Mouse (Mus musculus) cerebellum, adult 11-12 months (tissue): ENCODE results near the gene Itgb1bp1.

Experiments
- DNase-seq: peaks from one replicate; pipeline ENCODE4 v3.0.0; 2022

The Itgb1bp1 gene

DNA sequence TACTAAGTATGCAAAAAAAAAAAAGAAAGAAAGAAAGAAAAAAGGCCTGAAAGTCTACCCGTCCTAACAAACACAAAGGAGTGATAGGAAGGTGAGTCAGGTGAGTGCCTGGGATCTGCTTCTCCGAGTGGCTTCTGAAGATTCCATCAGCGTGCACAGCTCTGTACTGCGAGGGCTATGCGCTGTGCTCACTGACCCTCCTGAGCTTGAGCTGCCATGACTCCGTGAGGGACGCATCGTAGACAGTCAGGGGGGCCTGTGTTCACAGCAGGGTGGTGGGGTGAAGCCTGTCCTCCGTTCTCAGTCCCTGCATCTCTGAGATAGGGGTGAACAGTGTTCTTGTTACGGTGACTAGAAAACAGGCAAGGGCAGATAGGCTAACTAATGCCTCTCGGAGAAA, 12.8 kb upstream of the Itgb1bp1 start:
- DNase-seq = no peak

DNA sequence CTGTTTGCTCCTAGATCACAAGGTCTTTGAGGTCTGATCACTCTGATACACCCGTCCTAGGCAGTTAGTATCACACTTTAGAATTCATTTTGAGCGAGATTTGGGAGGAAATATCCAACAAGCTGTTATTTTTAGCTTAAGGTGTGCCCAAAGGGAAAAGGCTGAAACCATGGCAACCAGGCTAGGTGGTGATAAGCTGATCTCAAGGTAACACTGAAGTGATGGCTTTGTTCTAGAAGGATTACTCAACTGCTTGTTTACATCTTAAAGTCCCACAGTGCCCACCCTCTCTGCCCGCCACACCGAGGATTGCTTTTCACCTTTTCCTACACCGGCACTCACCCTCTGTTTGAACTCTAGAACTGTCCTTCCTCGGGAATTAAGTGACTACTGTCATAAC, 3.6 kb upstream of the Itgb1bp1 start:
- DNase-seq = no peak

DNA sequence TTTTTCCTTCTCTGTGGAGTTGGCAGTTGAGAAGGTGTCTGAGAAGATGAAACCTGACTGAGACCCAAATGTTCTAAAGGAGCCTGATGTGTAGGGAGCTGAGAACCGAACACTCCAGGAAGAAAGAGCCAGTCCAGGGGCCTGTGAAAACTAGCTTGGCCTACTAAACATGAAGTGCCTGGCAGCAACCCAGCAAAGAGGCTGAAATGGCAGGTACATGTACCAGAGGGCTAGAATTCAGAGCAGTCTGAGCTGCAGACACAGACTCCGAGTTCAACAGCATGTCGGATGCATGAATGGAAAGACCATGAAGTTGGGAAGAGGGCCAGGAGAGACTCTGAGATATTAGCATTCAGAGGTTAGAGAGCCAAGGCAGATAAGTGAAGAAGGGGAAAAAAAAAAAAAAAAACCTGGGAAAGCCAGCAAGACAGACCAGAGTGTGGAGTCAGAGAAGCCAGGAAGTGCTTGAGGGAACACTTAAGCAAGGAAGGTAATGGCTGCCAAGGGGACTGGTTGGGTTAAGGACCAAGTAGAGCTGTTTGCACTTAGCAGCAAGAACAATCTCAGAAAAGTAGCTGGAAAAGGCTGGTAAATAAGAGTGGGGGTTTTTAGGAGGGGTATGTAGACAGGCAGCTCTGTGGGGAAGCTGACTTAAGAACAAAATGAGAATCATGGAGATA, 2.8 kb upstream of the Itgb1bp1 start:
- DNase-seq = no peak

DNA sequence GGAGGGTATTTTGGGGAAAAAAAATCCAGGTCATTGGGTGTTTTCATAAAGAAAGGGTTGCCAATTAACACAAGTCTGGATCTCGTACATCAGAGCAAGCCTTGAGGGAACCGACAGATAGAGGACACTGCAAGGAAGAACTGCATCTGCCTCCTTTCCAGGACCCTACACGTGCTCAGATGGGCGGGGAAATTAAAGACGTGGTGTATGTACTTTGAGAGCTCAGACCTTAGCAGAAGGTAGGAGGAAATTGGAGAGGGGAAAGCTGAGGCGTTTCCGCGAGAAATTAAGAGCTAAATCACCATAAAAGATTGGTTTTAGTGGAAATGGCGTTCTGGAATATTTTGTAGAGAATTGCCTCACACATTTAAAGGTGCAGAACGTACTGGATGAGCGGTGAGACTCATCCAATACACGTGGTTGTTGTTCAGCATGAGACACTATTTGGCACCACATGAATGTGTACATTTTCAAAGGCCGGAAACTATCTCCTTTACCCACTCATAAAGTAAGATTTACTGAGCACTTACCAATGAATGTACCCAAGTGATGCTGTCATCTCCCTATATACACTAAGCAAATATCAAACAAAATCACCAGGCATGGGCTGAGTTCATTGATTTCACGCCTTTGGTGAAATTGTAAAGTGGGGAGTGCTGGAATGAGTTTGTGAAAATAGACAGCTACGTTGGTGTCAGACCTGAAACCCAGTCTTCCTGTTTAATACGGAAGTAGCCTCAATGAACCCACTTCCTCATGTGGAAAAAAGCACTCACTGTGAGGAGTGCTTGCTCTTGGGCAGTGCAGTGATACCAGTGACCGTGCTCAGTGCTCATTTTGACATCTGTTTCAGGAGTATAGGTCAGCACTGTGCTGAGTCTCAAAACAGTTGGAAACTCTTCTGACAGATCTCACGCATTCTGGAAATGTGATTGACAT, 897 bp upstream of the Itgb1bp1 start:
- DNase-seq = peak; percentile 55

DNA sequence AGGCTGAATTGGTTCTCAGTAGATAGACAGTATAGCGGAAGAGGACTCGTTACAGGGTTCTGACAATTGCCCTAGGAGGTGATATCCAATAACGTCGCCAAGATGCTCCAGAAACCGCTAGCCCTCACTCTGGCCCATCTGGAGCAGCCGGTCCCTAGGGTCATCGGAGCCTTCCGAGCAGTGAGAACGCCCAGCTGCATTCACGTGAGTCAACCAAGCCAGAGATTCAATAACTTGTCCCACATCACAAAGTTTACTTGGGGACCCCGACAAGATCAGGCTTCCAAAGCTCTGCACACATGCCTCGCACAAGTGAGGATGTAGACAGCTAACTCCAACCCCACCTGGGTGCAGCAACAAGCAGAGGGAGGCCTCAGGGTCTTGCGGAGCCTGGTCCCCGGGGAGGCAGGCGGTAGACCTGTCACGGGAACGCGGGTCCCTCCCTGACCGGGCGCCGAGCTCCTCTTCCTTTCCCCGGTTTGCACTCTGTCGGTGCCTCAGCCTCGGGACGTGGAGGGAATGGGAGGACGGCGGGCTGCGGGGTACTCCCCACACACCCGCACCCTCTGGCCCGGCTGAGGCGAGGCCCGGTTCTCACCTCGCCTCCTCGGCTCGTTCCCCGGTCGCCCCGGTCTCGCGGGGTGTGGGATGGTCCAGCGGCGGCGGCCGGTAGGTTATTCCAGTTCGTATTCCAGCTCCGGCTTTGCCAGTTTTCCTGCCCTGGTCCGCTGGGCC, 409 bp downstream of the Itgb1bp1 start:
- DNase-seq = no peak

DNA sequence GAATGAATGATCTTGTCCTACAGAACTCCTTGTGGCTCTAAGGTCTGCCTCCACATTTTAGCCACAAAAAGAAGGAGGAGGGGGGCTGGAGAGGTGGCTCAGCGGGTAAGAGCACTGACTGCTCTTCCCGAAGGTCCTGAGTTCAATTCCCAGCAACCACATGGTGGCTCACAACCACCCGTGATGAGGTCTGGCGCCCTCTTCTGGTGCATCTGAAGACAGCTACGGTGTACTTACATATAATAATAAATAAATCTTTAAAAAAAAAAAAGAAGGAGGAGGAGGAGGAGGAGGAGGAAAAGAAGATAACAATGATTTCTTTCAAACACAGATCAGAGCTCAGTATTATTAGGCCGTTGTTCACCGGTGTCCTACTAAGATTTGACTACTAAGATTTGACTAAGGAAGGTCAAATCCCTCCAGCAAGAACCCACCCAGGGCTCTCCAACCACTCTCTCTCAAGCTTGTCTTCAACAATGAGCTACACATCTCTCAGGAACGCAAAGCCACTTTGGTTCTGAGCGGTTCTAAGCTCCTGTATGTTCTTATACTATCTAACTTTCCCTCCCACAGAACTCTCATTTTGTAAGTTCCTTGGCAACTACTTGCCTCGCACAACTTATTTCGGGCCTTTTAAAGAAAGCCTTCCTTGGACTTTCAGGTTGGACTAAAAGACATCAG, 1.2 kb downstream of the Itgb1bp1 start, which contains the start of gene Cpsf3:
Cpsf3 (plus strand) TSS at position 631 of the 681 bp plus-strand sequence.
- no peak for DNase-seq

DNA sequence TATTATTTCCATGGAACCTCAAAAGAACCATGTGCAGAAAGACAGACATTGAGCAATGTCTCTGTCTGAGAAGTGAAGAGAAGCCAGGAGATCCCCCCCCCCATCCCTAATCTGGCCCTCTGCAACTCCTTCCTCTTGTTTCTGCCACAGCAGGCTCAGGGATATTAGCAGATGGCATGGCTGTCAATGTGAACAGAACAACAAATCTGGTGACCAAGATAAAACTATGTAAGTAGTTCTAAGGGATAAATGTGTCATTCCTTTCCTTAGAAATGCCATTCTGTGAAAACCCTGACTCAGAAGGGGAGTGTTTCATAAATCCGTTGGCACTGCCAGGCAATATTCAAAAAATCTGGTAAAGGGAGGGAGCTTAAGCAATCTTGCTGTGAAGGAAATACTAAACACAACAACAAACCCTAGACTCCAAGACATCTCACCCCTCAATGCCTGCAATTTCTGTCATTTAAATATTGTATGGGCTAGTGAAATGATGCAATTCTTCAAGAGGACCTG, 8.7 kb downstream of the Itgb1bp1 start:
- DNase-seq = no peak

DNA sequence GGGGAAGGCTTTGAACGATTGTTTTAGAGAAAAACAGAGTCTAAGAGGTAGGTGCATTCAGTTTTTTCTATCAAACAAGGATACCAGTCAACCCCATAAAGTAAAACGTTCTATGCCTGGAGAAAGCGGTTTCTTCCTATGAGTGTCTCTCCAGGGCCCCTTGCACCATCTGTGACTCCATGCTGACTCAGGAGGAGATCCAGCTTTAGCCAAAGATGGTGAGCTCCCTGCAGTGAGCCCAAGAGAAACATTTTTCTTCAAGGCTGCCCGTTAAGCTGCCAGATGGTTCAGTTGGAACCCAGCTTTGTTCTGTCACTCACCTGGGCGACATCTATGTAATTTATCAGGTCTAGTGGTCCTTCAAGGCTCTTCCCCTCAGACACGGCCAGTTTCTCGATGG, 11.6 kb downstream of the Itgb1bp1 start:
- DNase-seq = peak; percentile 83

DNA sequence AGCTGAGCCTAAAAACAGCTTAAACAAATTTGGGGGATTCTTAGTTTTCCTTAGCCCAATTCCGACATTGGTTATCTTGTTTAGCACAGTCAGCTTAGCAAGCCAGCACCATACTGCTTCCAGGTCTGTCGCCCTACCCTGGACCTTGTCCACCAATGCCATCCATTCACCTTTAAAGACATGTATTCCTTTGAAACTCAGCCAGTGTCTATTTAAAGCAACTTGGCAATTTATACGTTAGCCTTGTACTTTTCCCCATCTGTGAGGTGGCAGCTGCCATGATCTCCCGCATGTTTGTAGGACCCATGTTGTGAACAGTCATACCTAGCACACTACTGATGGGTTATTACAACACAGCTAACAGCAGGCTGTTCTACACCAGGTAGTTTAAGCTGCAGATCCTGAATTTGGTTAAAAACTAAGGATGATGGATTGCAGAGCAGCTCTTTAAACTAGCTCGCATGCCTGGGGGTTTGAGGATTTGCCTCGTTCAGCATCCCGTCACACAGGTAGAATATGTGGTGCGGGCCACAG, 17.9 kb downstream of the Itgb1bp1 start:
- peak; percentile 67 for DNase-seq

DNA sequence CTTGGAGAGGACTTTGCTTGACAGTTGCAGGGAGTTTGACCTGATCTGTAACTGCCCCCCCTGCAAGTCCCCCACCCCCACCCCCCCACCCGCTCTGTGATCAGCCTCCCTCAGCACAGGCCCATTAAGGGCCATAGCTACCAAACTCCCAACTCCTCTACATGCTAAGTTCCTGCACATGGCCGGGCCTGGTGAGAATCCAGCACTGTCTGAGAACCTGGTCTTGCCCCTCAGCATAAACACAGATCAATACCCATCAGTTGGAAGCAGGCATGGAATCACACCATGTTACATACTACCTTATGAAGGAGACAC, 19.3 kb downstream of the Itgb1bp1 start:
- no peak for DNase-seq

DNA sequence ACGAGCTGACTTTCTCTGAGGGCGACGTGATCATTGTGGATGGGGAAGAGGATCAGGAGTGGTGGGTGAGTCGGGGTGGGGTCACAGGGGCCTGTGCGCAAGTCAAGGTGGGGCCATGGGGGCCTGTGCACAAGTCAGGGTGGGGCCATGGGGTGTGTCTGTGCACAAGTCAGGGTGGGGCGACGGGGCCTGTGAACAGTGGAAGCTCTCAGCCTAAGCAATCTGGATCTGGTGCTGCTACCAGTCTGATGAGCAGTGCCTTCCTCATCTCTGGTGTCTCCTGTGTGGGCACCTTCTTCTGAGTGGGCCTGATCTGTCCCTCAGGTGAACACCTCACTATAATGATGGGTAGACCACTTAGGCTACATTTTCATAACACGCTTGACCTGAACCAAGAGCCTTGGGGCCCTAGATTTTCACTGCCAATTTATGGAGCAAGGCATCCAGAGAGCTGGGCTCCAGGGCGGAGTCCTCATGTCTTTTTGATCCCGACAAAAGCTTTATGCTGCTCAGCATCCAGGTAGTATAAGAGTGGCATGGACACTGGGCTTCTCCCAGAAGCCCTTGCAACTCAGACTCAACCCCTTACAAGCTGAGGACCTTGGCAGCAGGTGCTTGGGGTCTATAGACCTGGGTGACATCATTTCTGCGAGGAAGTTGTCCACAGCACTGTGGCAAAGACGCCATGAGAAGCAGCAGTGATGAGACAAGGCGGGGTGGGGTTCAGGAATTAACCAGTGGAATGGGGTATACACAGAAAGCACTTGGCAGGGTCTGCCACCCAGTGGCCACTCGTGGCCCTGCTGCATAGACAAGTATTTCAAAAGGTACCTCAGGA, 19.9 kb downstream of the Itgb1bp1 start:
- peak; percentile 71 for DNase-seq

DNA sequence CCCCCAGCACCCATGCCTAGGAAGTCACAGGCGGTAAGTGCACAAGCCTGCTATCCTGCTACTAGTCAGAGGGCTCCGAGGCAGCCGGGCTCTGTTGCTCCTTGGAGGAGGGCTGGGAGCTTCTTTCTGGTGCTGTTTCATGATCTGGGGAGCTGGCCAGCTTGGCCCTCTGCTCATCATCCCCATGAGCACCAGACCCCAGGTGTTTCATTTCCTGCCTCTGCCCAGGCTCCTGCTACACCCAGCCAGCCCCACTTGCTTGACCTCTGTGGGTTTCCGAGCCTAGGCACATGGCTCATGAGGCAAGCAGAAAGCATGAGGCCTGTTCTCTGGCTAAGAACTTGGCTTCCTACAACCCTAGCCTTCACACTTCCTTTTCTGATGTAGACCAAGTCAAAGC, 20.6 kb downstream of the Itgb1bp1 start:
- no peak for DNase-seq

DNA sequence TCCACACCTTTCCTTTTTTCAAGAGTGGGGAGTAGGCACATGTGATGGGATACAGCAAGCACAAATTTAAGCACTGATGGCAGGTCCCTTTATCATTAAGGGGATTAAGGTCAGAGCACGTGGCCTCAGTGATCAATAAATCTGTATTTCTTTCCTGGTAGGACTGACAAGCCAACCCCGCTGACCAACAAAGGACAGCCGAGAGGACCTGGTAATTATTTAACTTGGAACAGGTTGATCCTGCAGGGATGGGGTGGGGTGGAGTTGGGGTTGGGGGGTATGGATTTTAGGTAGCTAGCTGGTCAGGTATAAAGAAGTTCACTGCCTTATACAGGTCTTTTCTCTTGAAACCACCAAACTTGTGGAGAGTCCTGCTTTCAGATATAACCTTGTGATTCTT, 21.1 kb downstream of the Itgb1bp1 start:
- no peak for DNase-seq

DNA sequence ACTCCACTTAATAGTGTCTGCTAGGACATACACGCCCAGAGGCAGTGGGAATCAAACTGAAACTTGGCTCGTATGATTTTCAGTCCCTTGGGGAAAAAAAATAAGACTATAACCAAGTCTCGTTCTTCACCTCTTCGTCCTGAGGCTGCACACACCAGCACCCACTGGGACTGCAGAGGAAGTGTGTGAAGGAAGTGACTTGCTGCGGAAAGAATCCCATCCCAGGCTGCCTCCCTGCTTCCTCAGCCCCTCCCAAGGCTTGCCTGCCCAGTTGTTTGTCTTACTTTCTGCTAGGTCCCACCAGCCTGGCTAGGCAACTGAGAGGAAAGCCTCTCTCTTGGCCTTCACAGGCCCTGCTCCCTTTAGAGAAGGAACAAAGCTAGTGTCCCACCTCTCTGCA, 21.8 kb downstream of the Itgb1bp1 start:
- DNase-seq = no peak

DNA sequence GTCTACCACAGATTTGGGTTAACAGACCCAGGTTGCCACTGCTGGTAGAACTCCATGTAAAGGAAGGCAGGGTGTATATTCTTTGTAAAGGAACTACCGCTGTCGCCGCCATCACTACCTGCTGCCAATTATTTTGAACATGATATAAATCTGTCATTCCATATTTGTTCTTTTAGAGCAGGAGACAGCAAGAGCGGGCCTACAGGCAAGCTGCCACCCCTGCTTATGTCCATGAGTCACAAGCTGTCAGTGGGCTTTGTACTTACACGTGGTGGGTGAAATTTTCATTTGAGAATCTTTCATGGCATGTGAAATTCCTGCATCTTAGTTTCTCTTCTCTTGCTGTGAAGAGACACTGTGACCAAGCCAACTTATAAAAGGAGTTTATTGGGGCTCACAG, 22.8 kb downstream of the Itgb1bp1 start:
- no peak for DNase-seq

DNA sequence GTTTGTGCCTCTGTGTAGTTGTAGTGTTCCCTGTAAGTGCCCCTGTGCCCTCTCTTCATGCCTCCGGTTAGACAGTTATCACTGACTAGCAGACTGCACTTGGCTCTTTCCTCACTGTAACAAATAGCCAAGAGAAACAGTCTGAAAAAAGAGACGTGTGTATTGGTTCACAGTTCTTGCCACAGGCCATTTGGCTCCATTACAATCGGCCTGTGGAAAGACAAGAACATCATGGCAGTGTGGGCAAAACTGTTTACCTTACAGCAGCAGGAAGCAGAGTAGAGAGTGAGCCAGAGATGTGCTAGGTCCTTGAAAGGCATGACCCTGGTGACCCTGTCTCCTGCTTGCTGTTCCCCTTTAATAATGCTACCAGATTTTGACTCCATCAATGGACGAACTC, 24.6 kb downstream of the Itgb1bp1 start:
- DNase-seq = no peak

DNA sequence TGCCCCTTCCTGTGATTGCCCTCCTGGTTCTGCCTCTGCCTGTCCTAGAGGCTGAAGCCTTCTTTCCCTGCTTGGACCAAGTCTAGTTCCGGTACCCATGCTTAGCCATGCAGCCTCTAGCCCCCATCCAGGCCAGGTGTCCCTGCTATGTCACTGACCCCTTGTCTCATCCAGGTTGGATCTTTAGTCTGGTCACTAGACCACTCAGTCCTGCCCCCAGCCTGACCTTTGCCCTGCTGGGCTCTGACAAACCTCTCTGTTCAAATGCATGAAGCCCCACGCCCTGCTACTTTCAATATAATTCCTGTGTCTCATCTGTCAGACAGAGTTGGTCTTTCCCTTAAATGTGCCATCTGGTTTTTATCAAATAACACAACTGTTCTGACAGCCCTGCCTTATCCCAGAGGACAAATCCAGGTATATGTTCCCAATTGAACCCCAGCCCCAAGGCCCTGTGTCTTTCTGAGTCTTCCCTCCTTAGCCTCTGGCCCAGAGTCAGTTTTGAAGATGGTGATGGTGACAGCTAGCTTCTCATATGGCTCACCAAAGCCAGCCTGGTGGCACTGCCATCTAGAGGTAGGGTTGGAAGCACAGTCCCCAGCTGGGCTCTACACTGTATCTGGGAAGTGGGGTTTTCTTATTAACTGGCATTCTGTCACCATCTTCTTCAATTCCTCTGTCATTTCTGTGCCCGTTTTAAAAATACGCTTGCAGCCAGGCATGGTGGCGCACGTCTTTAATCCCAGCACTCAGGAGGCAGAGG, 25.4 kb downstream of the Itgb1bp1 start:
- no peak for DNase-seq

DNA sequence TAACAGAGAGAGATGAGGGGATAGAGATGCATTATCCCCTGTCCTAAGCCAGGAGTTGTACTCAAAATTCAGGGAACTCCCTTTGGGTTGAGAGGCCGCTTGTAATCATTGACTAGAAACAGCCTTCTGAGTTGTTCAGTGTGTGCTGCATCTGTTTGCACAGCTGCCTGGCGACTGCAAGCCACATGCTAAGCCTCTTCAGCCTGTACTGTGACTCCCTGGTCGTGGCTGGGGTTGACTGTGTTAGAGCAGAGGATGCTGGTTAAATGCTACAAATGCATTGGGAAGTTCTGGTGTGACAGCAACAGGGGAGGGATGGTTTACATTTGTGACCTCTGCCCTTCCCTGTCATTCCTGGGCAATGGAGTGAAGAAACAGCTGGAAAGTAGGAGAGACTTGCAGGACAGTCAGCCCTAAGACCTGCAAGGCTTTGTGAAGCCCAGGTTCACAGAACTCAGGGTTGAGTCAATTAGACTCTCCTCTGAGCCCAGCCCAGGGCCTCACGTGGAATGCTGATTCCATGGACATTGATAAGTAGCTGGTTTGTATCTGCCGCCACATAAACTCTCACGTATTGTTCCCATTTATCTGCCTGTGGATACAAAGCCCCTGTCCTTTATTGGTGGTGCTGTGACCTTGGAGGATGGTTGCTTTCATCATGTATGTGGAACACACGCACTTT, 38.2 kb downstream of the Itgb1bp1 start:
- DNase-seq = no peak

DNA sequence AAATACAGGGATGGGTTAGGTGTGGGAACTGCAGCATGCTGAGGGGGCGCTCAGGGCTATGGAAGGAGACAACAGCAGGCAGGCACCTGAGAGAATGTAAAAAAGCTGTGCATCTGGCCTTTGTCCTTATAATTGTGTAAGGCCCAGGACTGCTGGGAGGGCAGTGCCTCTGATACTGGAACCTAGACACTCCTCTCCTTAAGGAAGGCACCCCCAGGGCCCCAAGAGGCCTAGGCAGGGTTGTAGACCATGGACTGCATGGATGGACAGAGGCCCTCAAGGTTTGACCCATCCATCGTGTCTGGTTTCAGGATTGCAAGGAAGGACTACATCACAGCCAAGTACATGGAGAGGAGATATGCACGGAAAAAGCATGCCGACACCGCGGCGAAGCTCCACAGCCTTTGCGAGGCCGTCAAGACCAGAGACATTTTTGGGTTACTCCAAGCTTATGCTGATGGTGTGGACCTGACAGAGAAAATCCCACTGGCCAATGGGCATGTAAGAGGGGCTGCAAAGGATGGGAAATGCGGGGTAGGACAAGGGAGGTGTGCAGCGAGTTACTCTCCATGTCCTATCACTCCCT, 41.6 kb downstream of the Itgb1bp1 start:
- DNase-seq = no peak

DNA sequence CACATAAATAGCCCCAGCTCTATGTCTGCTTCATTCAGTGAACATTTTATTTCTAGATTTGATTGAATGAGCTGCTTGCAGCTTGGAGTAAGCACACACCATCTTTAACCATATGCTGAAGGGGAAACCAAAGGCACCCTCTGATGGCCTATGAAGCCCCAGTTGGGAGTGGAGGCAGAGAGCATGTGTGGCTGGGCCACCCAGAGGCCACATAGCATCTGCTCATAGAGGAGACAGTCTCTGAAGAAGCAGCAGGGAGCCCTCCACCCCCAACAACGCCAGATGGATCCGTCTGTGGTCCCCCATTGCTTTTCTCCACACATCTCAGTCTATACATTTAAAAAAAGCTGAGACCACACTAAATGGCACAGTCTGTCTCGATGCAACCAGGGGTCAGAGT, 44.1 kb downstream of the Itgb1bp1 start:
- DNase-seq = no peak
